Mouse (Mus musculus): ENCODE results near the gene Krba1.

DNA sequence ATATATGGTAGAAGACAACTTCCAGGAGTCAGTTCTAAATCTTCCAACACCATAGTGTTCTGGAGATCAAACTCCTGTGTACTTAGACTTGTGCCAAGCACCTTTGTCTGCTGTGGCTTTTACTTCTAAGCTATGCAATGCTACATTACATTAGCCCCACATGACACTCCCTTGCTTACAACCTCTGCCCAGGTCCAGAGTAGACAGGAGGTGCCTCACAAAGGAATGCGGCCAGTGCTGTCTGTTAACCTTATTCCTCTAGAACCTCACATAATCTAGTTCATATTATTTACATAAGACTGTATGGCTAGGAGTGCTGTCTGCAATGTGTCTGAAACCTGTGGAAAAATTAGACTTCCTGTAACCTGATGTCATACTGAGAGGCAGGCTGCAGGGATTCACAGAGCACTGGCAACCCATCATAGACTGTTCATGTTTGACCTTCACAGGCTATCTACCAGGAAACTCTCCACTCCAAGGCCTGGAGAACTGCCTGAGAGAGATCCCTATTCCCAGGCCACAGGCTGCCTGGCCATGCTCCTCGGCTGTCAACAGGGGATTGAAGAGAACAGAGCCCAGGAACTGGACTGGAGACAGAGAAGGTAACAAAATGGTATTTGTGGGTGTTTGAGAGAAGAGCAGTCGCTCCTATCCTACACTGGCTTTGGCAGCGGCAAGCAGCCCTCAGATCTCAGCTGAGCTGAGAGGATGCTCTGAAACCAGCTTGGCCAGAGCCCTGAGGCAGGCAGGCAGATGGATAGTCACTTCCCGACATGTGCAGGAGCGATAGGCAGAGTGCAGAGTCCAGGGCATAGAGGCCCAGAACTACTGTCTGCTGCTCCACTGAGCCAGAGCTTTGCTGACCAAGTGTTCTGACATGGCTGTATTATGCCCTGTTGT is 16.1 kb downstream of the Krba1 start:
- TF ChIP-seq EP300 (IDR thresholded peaks at IDR 0.05; ENCODE audit: low read depth): no peak
- TF ChIP-seq CTCF (IDR thresholded peaks at IDR 0.05; ENCODE audit: low read depth): no peak
